Comparison of ENCODE assay signal across 9 mouse cellular contexts in the genomic region with DNA sequence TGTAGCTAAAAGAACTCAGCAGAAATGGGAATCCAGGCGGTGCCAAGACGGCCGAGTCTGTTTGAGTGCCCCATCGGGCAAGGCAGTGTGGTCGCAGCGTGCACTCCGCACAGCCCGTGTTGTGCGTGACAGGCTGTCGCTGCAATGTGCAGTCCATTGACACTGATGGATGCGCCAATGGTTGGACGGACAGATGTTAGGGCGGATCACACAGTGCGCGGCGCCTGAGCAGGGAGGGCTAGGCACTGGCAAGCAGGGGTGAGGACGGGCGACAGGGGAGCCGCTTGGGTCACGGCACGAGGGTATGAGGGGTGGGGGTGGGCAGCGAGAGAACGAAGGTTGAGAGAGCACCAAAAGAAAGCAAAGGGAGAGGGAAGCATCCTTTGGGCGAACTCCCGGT. TPM values are rescaled to one million over a fixed set of nuclear protein-coding genes. Genes with fewer than 3 reads are reported as not detected.
A peak's percentile ranks its signal among the peaks of the same experiment; 100 is the strongest.
DNase-seq lines count a peak whose midpoint lies in the region; ATAC-seq lines count a peak whose summit lies in the region.
"Had no signal": no experiment of that assay in that cellular context is flagged by ENCODE, and none has a peak within 500 bp of the region (broad histone marks: within the 10 kb centered on the region; RNA-seq: fewer than 3 reads in every experiment).

No protein-coding gene starts in this region.

- no peaks in the 10 kb centered on the region for H3K9me3 ChIP-seq in heart, embryonic 12.5 days (replicated peaks)
- H3K9me3 ChIP-seq in hindbrain, embryonic 10.5 days: no peaks in the 10 kb centered on the region
- no peaks in the 10 kb centered on the region for H3K9me3 ChIP-seq in midbrain, embryonic 12.5 days

- H3K4me2 ChIP-seq in heart, embryonic 12.5 days: peak overlapping the region; percentile 100
- peak overlapping the region; percentile 96 for H3K4me2 ChIP-seq in midbrain, embryonic 12.5 days (replicated peaks)

- H3K4me1 ChIP-seq in heart, embryonic 12.5 days (replicated peaks): peaks cover 12% of the 10 kb centered on the region; the same call in 1 of the 2 replicates
- peaks cover 82% of the 10 kb centered on the region for H3K4me1 ChIP-seq in hindbrain, embryonic 10.5 days (replicated peaks)
- H3K4me1 ChIP-seq in midbrain, embryonic 12.5 days: peaks cover 37% of the 10 kb centered on the region

- 2% methylated on average over 25 of the region's 25 CpGs for WGBS in heart, embryonic 12.5 days
- under 1% methylated on average over 25 of the region's 25 CpGs for WGBS in hindbrain, embryonic 10.5 days
- WGBS in midbrain, embryonic 12.5 days: under 1% methylated on average over 25 of the region's 25 CpGs

- H3K36me3 ChIP-seq in heart, embryonic 12.5 days: no peaks in the 10 kb centered on the region
- H3K36me3 ChIP-seq in hindbrain, embryonic 10.5 days: no peaks in the 10 kb centered on the region
- no peaks in the 10 kb centered on the region for H3K36me3 ChIP-seq in midbrain, embryonic 12.5 days

- no peak for DNase-seq in heart, adult 8-10 months (ENCODE audit: low spot score)
- DNase-seq in brain, adult 2 months (ENCODE audit: low read depth, low spot score): peak; percentile 43
- DNase-seq in hindbrain, embryonic 10.5 days (ENCODE audit: low spot score): peak; percentile 67
- no peak for DNase-seq in layer of hippocampus, postnatal 14 days (ENCODE audit: low spot score in 2 of 2)
- no peak for DNase-seq in frontal cortex, postnatal 14 days (ENCODE audit: low spot score in 2 of 2)

- no peak for ATAC-seq in heart, embryonic 12.5 days (ENCODE audit: insufficient number of reproducible peaks, low FRiP score)
- ATAC-seq in midbrain, embryonic 12.5 days (ENCODE audit: low FRiP score, low read depth): no peak
- no peak for ATAC-seq in activated CD4-positive, CD25-positive, alpha-beta regulatory T cell, adult 4 months
- ATAC-seq: Patski had no signal

- H3K27ac ChIP-seq in heart, embryonic 12.5 days (ENCODE audit: poor library complexity, severe bottlenecking): no peak overlapping the region
- H3K27ac ChIP-seq in hindbrain, embryonic 10.5 days: peak overlapping the region; percentile 94
- no peak overlapping the region for H3K27ac ChIP-seq in midbrain, embryonic 12.5 days (replicated peaks)

- peak overlapping the region; percentile 79; the same call in 1 of the 2 replicates for H3K9ac ChIP-seq in heart, embryonic 12.5 days
- peak overlapping the region; percentile 62 for H3K9ac ChIP-seq in midbrain, embryonic 12.5 days (replicated peaks)

- H3K4me3 ChIP-seq in heart, embryonic 12.5 days: peak overlapping the region; percentile 94
- peak overlapping the region; percentile 87 for H3K4me3 ChIP-seq in hindbrain, embryonic 10.5 days
- peak overlapping the region; percentile 92 for H3K4me3 ChIP-seq in midbrain, embryonic 12.5 days

- peaks cover 60% of the 10 kb centered on the region for H3K27me3 ChIP-seq in heart, embryonic 12.5 days (replicated peaks)
- H3K27me3 ChIP-seq in hindbrain, embryonic 10.5 days (ENCODE audit: insufficient read depth, poor library complexity, severe bottlenecking): peaks cover 69% of the 10 kb centered on the region
- H3K27me3 ChIP-seq in midbrain, embryonic 12.5 days: peaks cover 68% of the 10 kb centered on the region

RNA-seq across cellular contexts. Expression of gene Tshz3, which starts 2.6 kb away (rescaled TPM):
- polyA plus RNA-seq in heart, embryonic 12.5 days (2016; fragmentation: Nextera tagmentation; extraction: Ambion mirVana): 1.4 and 2.1 TPM in 2 replicates
- 1 to 10 TPM; 2.7 to 4.2 (median 3.8) TPM for total RNA-seq in heart, adult 8-10 months (2022)
- 5.4 and 9.1 TPM in 2 replicates for polyA plus RNA-seq in hindbrain, embryonic 10.5 days (2016; fragmentation: Nextera tagmentation; extraction: Ambion mirVana)
- 4.9 and 5.6 TPM in 2 replicates for polyA plus RNA-seq in midbrain, embryonic 12.5 days (2016; fragmentation: Nextera tagmentation; extraction: Ambion mirVana)
- 10 to 100 TPM in 1 of 2 experiments, 1 to 10 TPM in 1; 6.5 to 11.8 TPM for total RNA-seq in layer of hippocampus, postnatal 14 days (2021)
- polyA plus RNA-seq in activated CD4-positive, CD25-positive, alpha-beta regulatory T cell, adult 4 months (2017; shearing (Covaris generic)): under 1 TPM in 1 of 2 experiments, not detected in 1; 0.77 TPM

Comparison
In these comparisons a context has a peak if more than half of its experiments do, and no peak if none do; other contexts are left out.
1. DNase-seq: peak in brain, adult 2 months (single experiment) and hindbrain, embryonic 10.5 days (single experiment); none in heart, adult 8-10 months (single experiment), layer of hippocampus, postnatal 14 days (0 of 2) and frontal cortex, postnatal 14 days (0 of 2).
2. Peak in every context shown above with its lines, with median percentiles within 50 percentile points of each other: H3K4me3 ChIP-seq.